Mouse (Mus musculus): ENCODE data around the gene Olfr524.

- TF ChIP-seq CTCF (IDR thresholded peaks at IDR 0.05; ENCODE audit: low read depth, low read length) (no peak), POLR2A (IDR thresholded peaks at IDR 0.05; ENCODE audit: borderline replicate concordance, low read depth, low read length) (no peak)
Measured at GRCm38 (mm10) chr7:140167950-140168349, 37.8 kb downstream of the Olfr524 start.
